Comparison of ENCODE assay signal across 8 mouse cellular contexts in the genomic region with DNA sequence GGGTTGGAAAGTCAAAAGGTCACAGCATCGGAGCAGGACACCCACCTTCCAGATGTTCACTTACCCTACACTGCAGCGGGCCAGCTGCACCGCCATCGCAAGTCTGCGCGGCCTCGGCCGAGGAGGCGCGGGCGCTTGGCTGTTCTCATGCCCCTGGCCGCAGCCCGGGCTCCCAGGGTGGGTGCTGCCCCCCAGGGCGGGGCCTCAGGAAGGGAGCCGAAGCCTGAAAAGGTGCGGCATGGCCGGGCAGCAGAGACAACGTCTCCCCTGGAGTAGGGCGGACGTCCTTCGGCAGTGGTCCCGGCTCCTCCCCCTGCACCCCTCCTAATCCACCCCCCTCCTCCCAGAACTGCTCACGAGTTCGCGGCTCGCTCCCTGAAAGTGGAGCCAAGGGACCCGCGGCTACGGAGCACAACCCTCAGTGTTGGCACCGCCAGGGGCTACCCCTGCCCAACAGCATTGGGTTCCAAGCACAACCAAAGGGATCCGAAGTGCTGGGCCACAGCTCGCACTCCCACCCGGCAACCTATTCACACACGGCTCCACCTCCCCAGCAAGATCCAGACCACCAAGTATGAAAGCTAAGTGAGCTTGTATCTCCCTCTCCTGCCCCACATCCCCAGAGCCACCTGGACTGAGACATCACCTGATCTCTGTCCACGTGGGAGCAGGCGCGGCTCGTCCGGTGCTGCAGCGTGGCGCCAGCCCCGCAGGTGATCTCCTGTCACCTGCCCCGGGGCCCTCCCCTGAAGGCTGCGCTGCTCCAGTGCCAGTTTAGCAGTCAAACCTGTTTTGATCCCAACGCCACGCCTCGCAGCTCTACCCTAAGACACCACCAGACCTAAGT.
DNase-seq lines count a peak whose midpoint lies in the region; ATAC-seq and TF ChIP-seq lines count a peak whose summit lies in the region.

No protein-coding gene starts in this region.

- peak; percentile 27 to 33 for DNase-seq in left cerebral cortex, adult 2 months (ENCODE audit: extremely low spot score in 1 of 2, low spot score in 2 of 2)
- DNase-seq in left cerebral cortex, adult 9 months (ENCODE audit: low spot score in 2 of 2): no peak
- DNase-seq in cerebellum, adult 8-10 months: peak; percentile 68
- peak; percentile 11 for DNase-seq in gastrocnemius, postnatal 25 days
- DNase-seq in kidney, adult 2 months: peak; percentile 43
- peak; percentile 25 for DNase-seq in lung, adult 2 months
- DNase-seq in urinary bladder, postnatal 25 days (ENCODE audit: low spot score): peak; percentile 45

- peak overlapping the region; percentile 98 for H3K4me2 ChIP-seq in neural tube, embryonic 12.5 days (replicated peaks)

- H3K9ac ChIP-seq in neural tube, embryonic 12.5 days: peak overlapping the region; percentile 56

- WGBS in kidney, adult 2 months: 2% methylated on average over 47 of the region's 47 CpGs
- WGBS in lung, adult 2 months: 3% methylated on average over 46 of the region's 47 CpGs
- WGBS in neural tube, embryonic 12.5 days: under 1% methylated on average over 47 of the region's 47 CpGs

- peak; percentile 76 for ATAC-seq in neural tube, embryonic 12.5 days (ENCODE audit: low FRiP score, low read depth)

- H3K36me3 ChIP-seq in kidney, adult 2 months (ENCODE audit: control insufficient read depth, insufficient read depth, low read length): no peaks in the 10 kb centered on the region
- no peaks in the 10 kb centered on the region for H3K36me3 ChIP-seq in neural tube, embryonic 12.5 days

- H3K4me3 ChIP-seq in left cerebral cortex, adult 2 months: peak overlapping the region; percentile 71
- peak overlapping the region; percentile 23 for H3K4me3 ChIP-seq in kidney, adult 2 months (ENCODE audit: insufficient read depth, low read depth, low read length)
- H3K4me3 ChIP-seq in lung, adult 2 months (replicated peaks; ENCODE audit: extremely low read depth, low read depth, low read length): peak overlapping the region; percentile 29
- peak overlapping the region; percentile 57 for H3K4me3 ChIP-seq in neural tube, embryonic 12.5 days

- H3K4me1 ChIP-seq in kidney, adult 2 months (ENCODE audit: control insufficient read depth, insufficient read depth, low read length): peaks cover 3% of the 10 kb centered on the region; the same call in 1 of the 2 replicates
- peaks cover 3% of the 10 kb centered on the region; the same call in 1 of the 2 replicates for H3K4me1 ChIP-seq in lung, adult 2 months (ENCODE audit: control insufficient read depth, insufficient read depth, low read length)
- peaks cover 18% of the 10 kb centered on the region for H3K4me1 ChIP-seq in neural tube, embryonic 12.5 days

- H3K27ac ChIP-seq in left cerebral cortex, adult 2 months: peak overlapping the region; percentile 78
- H3K27ac ChIP-seq in kidney, adult 2 months (ENCODE audit: insufficient read depth, low read depth, low read length): no peak overlapping the region
- no peak overlapping the region for H3K27ac ChIP-seq in neural tube, embryonic 12.5 days

- no peaks in the 10 kb centered on the region for H3K9me3 ChIP-seq in neural tube, embryonic 12.5 days

- no peak for TF ChIP-seq CTCF in left cerebral cortex, adult 2 months (IDR thresholded peaks at IDR 0.05)
- no peak for TF ChIP-seq CTCF in kidney, adult 2 months (conservative IDR thresholded peaks at IDR 0.05; ENCODE audit: insufficient read depth, insufficient read length, low read depth, low read length)
- no peak for TF ChIP-seq CTCF in lung, adult 2 months (IDR thresholded peaks at IDR 0.05; ENCODE audit: insufficient read depth, low read length)

- no peak for TF ChIP-seq POLR2A in kidney, adult 2 months (IDR thresholded peaks at IDR 0.05; ENCODE audit: low read depth, low read length)
- TF ChIP-seq POLR2A in lung, adult 2 months (IDR thresholded peaks at IDR 0.05; ENCODE audit: borderline replicate concordance, extremely low read depth, low read depth, low read length): no peak

- H3K27me3 ChIP-seq in kidney, adult 2 months (replicated peaks; ENCODE audit: control insufficient read depth, insufficient read depth, low read length): no peaks in the 10 kb centered on the region
- H3K27me3 ChIP-seq in neural tube, embryonic 12.5 days (replicated peaks): no peaks in the 10 kb centered on the region

- intact Hi-C loops in left cerebral cortex, adult 2 months (cut with DNase I): loop anchor here (10.0 kb wide), 1 partner anchor 322 kb away; no protein-coding TSS in a partner anchor

Comparison
In these comparisons a context has a peak if more than half of its experiments do, and no peak if none do; other contexts are left out.
1. DNase-seq: peak in left cerebral cortex, adult 2 months (2 of 2), cerebellum, adult 8-10 months (single experiment), gastrocnemius, postnatal 25 days (single experiment), kidney, adult 2 months (single experiment), lung, adult 2 months (single experiment) and urinary bladder, postnatal 25 days (single experiment); none in left cerebral cortex, adult 9 months (0 of 2).
2. Peak in every context shown above with its lines, with median percentiles within 50 percentile points of each other: H3K4me3 ChIP-seq.